Mouse (Mus musculus): ENCODE results near the gene Tmem178. TPM values are rescaled to one million over a fixed set of nuclear protein-coding genes. Genes with fewer than 3 reads are reported as not detected.

Gene Tmem178
- 0.82 and 0.84 TPM in 2 replicates for polyA plus RNA-seq (2016; fragmentation: Nextera tagmentation; extraction: Ambion mirVana)

DNA sequence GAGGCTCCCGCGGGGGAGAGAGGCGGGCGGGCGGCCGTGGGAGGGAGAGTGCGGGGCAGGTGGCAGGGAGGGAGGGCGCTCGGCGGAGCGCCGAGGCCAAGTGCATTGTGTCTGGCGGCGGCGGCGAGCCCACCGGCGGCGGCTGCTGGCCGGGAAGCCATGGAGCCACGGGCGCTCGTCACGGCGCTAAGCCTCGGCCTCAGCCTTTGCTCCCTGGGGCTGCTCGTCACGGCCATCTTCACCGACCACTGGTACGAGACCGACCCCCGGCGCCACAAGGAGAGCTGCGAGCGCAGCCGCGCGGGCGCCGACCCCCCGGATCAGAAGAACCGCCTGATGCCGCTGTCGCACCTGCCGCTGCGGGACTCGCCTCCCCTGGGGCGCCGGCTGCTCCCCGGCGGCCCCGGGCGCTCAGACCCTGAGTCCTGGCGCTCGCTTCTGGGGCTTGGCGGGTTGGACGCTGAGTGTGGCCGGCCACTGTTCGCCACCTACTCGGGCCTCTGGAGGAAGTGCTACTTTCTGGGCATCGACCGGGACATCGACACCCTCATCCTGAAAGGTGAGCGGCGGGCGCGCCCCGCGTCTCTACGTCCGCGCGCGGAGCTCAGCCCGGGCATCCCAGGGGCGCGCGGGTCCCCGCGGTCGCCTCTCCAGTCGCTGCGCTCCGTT lies at the start of gene Tmem178:
Tmem178 (plus strand) TSS at position 103 of the 669 bp plus-strand sequence.
- no peak for ATAC-seq
- Histone ChIP-seq H3K4me2 (peak within 1 kb of the TSS; percentile 72), H3K27ac (no peak within 1 kb of the TSS), H3K4me1 (no peaks in the 10 kb centered on the region), H3K9ac (no peak within 1 kb of the TSS), H3K36me3 (no peaks in the 10 kb centered on the region), H3K9me3 (replicated peaks) (no peaks in the 10 kb centered on the region), H3K27me3 (replicated peaks) (peaks cover 51% of the 10 kb centered on the region), H3K4me3 (peak within 1 kb of the TSS; percentile 50)
- 2% methylated on average over 58 of the region's 84 CpGs for WGBS (ENCODE audit: insufficient replicate concordance)

DNA sequence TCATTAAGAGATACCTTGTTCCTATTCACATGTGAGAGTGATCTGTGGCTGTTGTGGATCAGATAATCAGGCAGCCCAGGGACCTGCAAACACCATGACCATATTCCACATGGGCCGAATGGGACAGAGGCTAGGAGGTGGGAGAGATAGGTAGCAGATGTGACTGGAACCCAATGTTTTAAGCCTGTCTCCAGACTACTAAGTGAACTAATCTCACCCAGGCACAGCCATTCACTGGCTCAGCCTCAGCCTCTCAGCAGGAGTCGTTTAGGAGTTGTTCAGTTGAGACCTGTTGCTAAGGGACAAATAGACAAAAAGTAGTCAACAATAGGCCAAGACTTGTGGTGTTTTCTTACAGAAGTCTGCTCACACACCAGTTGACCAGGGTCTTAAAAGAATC lies 48.0 kb upstream of the Tmem178 start:
- H3K36me3 ChIP-seq = no peaks in the 10 kb centered on the region
- no peak overlapping the region for H3K9ac ChIP-seq
- 47% methylated on average over 2 of the region's 2 CpGs for WGBS (ENCODE audit: insufficient replicate concordance)
- H3K27me3 ChIP-seq (replicated peaks) = no peaks in the 10 kb centered on the region
- H3K4me3 ChIP-seq = no peak overlapping the region
- no peak for ATAC-seq
- no peaks in the 10 kb centered on the region for H3K9me3 ChIP-seq (replicated peaks)
- H3K4me1 ChIP-seq = no peaks in the 10 kb centered on the region
- H3K27ac ChIP-seq = no peak overlapping the region
- H3K4me2 ChIP-seq = no peak overlapping the region

DNA sequence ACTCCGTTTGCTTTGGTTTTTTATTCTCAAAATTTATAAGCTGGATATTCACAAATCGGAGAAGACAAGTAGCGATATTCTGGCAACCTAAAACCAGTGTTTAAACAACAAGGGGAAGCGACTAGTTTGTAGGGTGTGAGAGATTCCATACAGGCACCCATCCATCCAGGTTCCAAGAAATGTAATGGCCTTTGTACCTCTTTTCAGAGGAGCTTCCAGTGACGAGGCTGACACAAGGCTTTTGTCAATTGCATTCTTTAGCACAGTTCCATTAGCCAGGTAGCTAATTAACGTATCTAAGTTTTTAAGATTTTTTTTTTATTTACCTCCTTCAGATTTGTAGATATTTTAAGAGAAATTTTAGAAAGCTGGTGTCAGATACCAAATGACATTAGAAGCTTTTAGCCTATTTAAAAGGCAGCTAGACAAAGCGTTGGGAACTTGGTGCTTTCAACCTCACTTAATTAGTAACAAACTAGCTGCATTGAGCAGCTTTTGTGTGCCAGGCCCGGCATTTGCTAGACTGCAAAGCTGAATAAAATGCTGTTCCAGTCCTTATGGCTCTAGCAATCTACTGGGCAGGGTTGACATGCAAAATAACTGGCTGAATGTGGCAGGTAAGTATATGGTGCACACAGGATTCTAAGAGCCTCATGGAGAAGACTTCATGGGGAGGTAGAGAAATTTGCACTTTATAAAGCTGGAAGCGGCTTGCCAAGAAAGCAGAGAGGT lies 46.6 kb upstream of the Tmem178 start:
- Histone ChIP-seq H3K27ac (no peak overlapping the region), H3K9ac (no peak overlapping the region), H3K4me2 (no peak overlapping the region), H3K9me3 (replicated peaks) (no peaks in the 10 kb centered on the region), H3K36me3 (no peaks in the 10 kb centered on the region), H3K4me1 (no peaks in the 10 kb centered on the region), H3K4me3 (no peak overlapping the region), H3K27me3 (replicated peaks) (no peaks in the 10 kb centered on the region)
- WGBS (ENCODE audit: insufficient replicate concordance) = 71% methylated on average over 9 of the region's 9 CpGs
- ATAC-seq = no peak

DNA sequence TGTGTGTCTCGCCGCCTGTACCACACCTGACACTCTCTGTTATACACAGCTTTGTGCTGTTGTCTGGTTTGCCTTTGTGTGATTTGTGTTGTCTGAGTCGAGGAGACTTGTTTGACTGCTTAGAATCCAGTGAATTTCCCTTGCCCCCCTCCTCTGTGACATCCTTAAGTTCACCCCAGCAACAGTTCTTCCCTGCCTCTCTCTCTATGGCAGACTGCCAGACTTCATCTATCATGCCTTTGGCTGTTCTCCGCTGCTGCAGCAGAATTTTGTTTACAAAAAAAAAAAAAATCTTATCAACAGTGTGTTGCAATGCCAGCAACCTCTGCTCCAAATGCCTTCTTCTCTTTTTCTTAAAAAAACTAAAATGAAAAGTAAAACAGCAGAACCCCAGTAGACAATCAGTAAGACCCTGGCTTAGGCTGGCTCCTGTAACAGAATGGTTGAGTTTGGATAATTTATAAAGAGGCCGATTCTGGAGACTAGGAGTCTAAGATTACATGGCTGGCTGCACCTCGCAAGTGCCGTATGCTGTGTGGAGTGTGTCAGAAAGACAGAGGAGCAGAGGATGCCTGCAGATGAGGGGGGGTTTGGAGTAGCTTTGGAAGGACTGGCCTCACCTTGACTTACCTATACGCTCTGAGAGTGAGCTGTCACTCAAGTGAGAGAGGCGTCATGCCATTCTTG lies 44.8 kb upstream of the Tmem178 start:
- Histone ChIP-seq H3K27me3 (replicated peaks) (no peaks in the 10 kb centered on the region), H3K9ac (no peak overlapping the region), H3K4me1 (no peaks in the 10 kb centered on the region), H3K4me2 (no peak overlapping the region), H3K36me3 (no peaks in the 10 kb centered on the region), H3K4me3 (no peak overlapping the region), H3K27ac (no peak overlapping the region), H3K9me3 (replicated peaks) (no peaks in the 10 kb centered on the region)
- no peak for ATAC-seq
- WGBS (ENCODE audit: insufficient replicate concordance) = 55% methylated on average over 9 of the region's 9 CpGs

DNA sequence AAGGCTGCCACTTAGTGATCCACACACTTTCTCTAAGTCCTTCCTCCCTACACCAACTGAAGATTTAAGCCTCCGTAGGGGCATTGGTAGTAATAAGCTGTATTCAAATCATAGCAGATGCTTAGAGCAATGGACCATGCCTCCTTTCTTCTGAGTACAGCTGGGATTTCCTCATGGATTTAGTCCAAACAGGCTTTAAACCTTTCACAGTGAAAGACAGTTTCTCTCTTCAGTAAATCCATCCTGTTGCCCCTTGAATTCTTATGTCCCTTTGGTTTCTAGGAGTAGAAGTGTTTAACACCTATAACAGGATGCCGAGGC lies 44.3 kb upstream of the Tmem178 start:
- ATAC-seq = no peak
- Histone ChIP-seq H3K4me1 (no peaks in the 10 kb centered on the region), H3K36me3 (no peaks in the 10 kb centered on the region), H3K27me3 (replicated peaks) (no peaks in the 10 kb centered on the region), H3K9ac (no peak overlapping the region), H3K4me3 (no peak overlapping the region), H3K9me3 (replicated peaks) (no peaks in the 10 kb centered on the region), H3K27ac (no peak overlapping the region), H3K4me2 (no peak overlapping the region)
- WGBS (ENCODE audit: insufficient replicate concordance) = 86% methylated on average over 2 of the region's 2 CpGs

DNA sequence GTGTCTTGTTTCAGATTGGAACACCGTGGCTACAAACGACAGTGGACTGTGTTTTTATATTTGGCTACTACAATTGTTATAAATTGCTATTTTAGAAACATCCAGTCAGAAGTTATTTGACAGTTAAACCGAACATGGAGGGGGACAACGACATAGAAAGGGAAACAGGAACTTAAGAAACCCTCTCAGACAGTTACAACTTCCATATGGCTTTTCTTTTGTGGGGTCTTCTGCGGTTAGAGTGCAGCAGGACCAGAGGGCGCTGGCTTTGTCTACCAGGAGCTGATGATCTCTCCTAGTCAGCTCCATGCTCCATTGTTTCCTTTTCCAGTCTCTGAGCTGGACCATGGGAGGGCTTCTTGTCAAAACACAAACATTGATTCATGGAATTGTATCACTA lies 42.5 kb upstream of the Tmem178 start:
- Histone ChIP-seq H3K27ac (no peak overlapping the region), H3K9me3 (replicated peaks) (no peaks in the 10 kb centered on the region), H3K4me1 (no peaks in the 10 kb centered on the region), H3K27me3 (replicated peaks) (no peaks in the 10 kb centered on the region), H3K4me3 (no peak overlapping the region), H3K36me3 (no peaks in the 10 kb centered on the region), H3K9ac (no peak overlapping the region), H3K4me2 (no peak overlapping the region)
- no peak for ATAC-seq
- 52% methylated on average over 6 of the region's 6 CpGs for WGBS (ENCODE audit: insufficient replicate concordance)

DNA sequence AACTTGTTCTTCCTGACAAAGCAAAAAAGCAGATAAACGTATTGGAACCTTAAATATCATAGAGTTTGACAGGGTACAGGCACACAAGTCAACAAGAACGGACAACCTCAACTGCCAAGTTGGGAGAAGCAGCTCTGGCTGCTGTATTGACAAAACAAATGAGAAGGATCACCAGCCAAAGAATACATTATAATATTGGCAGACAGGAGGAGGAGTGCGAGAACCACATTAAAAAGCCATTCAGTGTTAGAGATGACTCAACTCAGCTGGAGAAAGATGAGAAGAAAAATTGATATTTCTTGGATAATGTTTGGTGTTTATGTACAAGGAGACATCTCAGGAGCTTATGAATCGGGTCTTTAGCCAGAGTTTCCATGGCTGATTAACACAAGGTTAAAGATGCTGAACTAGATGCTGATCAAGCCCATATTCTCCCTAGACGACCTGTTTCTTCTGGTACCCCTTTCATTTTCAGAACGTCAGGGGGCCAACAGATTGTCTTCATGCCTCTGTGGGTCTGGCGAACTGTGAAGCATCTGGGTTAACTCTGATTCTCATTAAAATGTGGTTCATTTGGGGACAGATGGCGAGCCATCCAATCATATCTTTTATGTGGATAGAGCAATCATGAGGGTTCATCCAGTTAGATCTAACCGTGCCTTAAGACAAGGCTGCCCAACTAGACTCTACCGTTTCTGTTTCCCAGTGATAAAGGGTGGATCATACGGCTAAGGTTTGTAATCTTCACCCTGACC lies 41.1 kb upstream of the Tmem178 start:
- no peak for ATAC-seq

DNA sequence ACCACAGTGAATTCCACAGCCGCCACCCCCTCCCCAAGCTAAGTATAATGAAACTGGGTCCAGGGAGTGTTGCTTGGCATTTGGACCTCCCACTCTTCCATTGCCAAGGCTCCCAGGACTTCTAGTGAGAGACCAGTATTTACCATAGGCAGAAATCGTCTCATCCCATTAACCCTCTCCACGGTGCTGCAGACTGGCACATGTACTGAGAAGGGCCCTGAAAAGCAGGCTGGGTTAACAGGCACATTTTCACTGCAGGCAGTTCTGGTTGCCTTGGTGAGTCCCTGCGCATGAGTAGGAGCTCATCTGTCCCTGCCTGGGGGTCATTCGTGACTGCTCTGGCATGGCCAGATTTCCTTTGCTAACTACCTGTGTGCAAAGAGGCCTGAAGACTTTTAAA lies 40.4 kb upstream of the Tmem178 start:
- H3K9me3 ChIP-seq (replicated peaks) = no peaks in the 10 kb centered on the region
- H3K4me3 ChIP-seq = no peak overlapping the region
- no peaks in the 10 kb centered on the region for H3K4me1 ChIP-seq
- WGBS (ENCODE audit: insufficient replicate concordance) = 63% methylated on average over 5 of the region's 5 CpGs
- no peak overlapping the region for H3K9ac ChIP-seq
- ATAC-seq = no peak
- H3K27me3 ChIP-seq (replicated peaks) = no peaks in the 10 kb centered on the region
- no peak overlapping the region for H3K27ac ChIP-seq
- no peak overlapping the region for H3K4me2 ChIP-seq
- no peaks in the 10 kb centered on the region for H3K36me3 ChIP-seq

More for the DNA sequence above, 41.1 kb upstream of the Tmem178 start:
- H3K27me3 ChIP-seq (replicated peaks) = no peaks in the 10 kb centered on the region
- H3K4me2 ChIP-seq = no peak overlapping the region
- H3K9ac ChIP-seq = no peak overlapping the region
- H3K4me1 ChIP-seq = no peaks in the 10 kb centered on the region
- WGBS (ENCODE audit: insufficient replicate concordance) = 66% methylated on average over 11 of the region's 11 CpGs
- H3K9me3 ChIP-seq (replicated peaks) = no peaks in the 10 kb centered on the region
- no peaks in the 10 kb centered on the region for H3K36me3 ChIP-seq
- H3K4me3 ChIP-seq = no peak overlapping the region
- no peak overlapping the region for H3K27ac ChIP-seq

DNA sequence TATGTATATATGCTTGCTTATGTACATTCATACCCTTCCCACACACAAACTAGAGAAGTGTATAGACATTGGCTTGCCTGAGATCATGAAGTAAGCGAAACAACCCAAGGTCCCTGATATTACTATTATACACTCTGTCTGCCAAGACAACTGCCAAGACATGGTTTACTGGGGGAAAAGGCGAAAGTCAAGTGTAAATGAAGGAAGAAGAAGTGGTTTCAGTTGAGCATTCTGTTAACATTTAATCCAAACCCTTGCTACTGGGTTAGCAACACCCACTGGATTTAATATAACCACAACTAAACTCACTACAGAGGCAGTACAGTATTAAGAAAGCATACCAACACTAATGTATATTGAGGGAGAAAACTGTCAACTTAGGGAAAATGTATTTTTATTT lies 28.8 kb upstream of the Tmem178 start:
- no peak overlapping the region for H3K27ac ChIP-seq
- H3K4me1 ChIP-seq = no peaks in the 10 kb centered on the region
- H3K27me3 ChIP-seq (replicated peaks) = no peaks in the 10 kb centered on the region
- H3K4me2 ChIP-seq = no peak overlapping the region
- no peak overlapping the region for H3K9ac ChIP-seq
- 71% methylated on average over 2 of the region's 2 CpGs for WGBS (ENCODE audit: insufficient replicate concordance)
- no peaks in the 10 kb centered on the region for H3K36me3 ChIP-seq
- H3K4me3 ChIP-seq = no peak overlapping the region
- ATAC-seq = no peak
- no peaks in the 10 kb centered on the region for H3K9me3 ChIP-seq (replicated peaks)

DNA sequence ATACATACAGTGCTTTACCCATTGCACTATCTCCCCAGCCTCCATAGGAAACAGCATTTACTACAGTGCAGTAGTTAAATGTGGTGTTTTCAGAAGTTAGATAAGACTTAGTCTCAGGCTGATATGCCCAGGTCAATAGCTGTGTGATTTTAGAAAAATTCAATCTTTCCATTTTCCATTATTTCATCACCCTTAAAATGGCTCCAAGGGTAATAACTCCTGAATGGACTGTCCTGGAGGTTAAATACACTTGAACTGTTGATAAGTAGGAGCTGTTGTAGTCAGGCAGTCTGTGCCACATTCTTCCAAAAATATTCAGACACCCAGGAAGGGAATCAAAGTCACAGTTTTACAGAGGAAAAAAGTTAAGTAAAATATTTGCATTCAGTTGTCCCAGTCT lies 25.2 kb upstream of the Tmem178 start:
- no peaks in the 10 kb centered on the region for H3K36me3 ChIP-seq
- no peak overlapping the region for H3K4me3 ChIP-seq
- H3K4me1 ChIP-seq = no peaks in the 10 kb centered on the region
- ATAC-seq = no peak
- H3K9ac ChIP-seq = no peak overlapping the region
- no peak overlapping the region for H3K4me2 ChIP-seq
- H3K27ac ChIP-seq = no peak overlapping the region
- no peaks in the 10 kb centered on the region for H3K9me3 ChIP-seq (replicated peaks)
- H3K27me3 ChIP-seq (replicated peaks) = no peaks in the 10 kb centered on the region

DNA sequence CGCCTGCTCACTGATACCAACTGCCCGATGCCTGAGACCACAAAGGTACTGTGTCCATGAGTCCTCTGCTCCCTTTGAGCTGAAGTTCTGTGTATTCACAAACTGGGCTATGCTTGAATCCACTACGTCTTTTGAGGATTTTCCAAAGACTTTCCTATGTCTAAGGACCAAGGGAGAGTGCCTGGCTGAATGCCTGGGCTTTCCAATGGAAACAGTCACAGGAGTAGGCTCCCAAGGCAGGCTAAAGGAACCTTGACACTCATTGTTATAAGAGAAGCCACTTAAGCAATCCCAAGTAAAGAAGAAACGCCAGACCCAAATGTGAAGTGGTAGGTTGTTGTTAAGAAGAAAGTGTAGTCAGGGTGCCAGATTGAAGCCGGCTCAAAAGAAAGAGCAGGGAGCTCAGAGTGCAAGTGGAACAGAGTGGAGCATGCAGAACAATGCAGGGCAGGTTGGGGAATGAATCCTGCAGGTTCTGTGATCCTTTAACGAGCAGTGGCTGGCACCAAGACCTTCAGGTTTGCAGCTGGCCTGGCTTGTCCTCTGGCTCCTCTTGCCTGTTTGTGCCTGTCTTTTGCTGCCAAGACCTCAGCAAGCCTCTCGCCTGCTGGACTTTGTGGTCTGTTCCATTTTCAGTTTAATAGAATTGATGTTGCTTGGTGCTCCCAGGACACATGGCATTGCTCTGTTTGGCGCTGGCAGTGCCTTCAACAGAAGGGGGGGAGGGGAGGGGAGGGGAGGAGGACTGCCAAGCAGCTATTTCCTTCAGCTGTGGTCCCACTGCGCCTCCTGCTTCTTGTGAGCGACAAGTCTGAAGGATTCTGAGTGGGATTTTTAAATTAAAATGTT lies 22.9 kb upstream of the Tmem178 start:
- Histone ChIP-seq H3K4me3 (no peak overlapping the region), H3K9ac (no peak overlapping the region), H3K27me3 (replicated peaks) (no peaks in the 10 kb centered on the region), H3K36me3 (no peaks in the 10 kb centered on the region), H3K4me2 (no peak overlapping the region), H3K27ac (no peak overlapping the region), H3K9me3 (replicated peaks) (no peaks in the 10 kb centered on the region), H3K4me1 (no peaks in the 10 kb centered on the region)
- ATAC-seq = no peak
- WGBS (ENCODE audit: insufficient replicate concordance) = 67% methylated on average over 10 of the region's 10 CpGs

Data from liver, embryonic 12.5 days (tissue).